Comparison of ENCODE assay signal across 19 mouse cellular contexts in the genomic region with DNA sequence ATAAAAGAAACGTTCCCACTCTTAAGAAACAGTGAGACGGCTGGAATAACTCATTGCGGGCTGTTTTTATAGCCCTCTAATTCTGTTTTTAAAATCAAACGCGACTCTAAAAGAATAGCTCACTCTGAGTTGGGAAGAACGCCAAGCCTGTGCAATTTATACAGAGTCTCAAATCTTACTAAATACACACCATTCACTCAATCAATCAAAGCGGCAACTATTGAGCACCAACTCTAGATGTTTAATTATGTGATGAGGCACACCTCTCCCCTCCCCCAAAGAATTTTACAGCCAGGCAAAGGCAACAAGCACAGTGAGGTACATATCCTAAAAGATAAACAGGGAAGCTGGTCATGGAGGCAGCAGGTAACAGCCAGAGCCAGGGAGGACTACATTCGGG.
DNase-seq lines count a peak whose midpoint lies in the region; ATAC-seq lines count a peak whose summit lies in the region.
"Had no signal": no experiment of that assay in that cellular context is flagged by ENCODE, and none has a peak within 500 bp of the region (broad histone marks: within the 10 kb centered on the region; RNA-seq: fewer than 3 reads in every experiment).

No protein-coding gene starts in this region.

- no peak overlapping the region for H3K27ac ChIP-seq in forebrain, embryonic 13.5 days
- no peak overlapping the region for H3K27ac ChIP-seq in forebrain, embryonic 10.5 days
- H3K27ac ChIP-seq in forebrain, embryonic 16.5 days (ENCODE audit: low read length) = no peak overlapping the region
- no peak overlapping the region for H3K27ac ChIP-seq in stomach, embryonic 16.5 days (ENCODE audit: low read length)
- H3K27ac ChIP-seq: hindbrain, embryonic 14.5 days; intestine, embryonic 15.5 days; liver, embryonic 12.5 days; midbrain, embryonic 10.5 days; neural tube, embryonic 12.5 days had no signal

- no peak overlapping the region for H3K9ac ChIP-seq in forebrain, embryonic 13.5 days
- H3K9ac ChIP-seq in forebrain, embryonic 16.5 days (replicated peaks; ENCODE audit: low read depth, low read length) = no peak overlapping the region
- no peak overlapping the region for H3K9ac ChIP-seq in stomach, embryonic 16.5 days (ENCODE audit: low read length)
- H3K9ac ChIP-seq: hindbrain, embryonic 14.5 days; intestine, embryonic 15.5 days; liver, embryonic 12.5 days; neural tube, embryonic 12.5 days had no signal

- peaks cover 11% of the 10 kb centered on the region for H3K4me1 ChIP-seq in forebrain, embryonic 13.5 days
- H3K4me1 ChIP-seq in forebrain, embryonic 10.5 days = peaks cover 5% of the 10 kb centered on the region; the same call in 1 of the 2 replicates
- peaks cover 8% of the 10 kb centered on the region for H3K4me1 ChIP-seq in forebrain, embryonic 16.5 days (replicated peaks; ENCODE audit: control insufficient read depth, insufficient read depth, low read length)
- peaks cover 3% of the 10 kb centered on the region; the same call in 1 of the 2 replicates for H3K4me1 ChIP-seq in stomach, embryonic 16.5 days (ENCODE audit: control insufficient read depth, insufficient read depth, low read length)
- H3K4me1 ChIP-seq: liver, embryonic 12.5 days; midbrain, embryonic 10.5 days; neural tube, embryonic 12.5 days had no signal

- ATAC-seq in forebrain, embryonic 13.5 days = peak; percentile 53; the same call in 1 of the 2 replicates
- ATAC-seq in forebrain, embryonic 16.5 days = peak; percentile 70
- ATAC-seq in stomach, embryonic 16.5 days (ENCODE audit: insufficient read depth, low FRiP score) = peak; percentile 53
- ATAC-seq: intestine, embryonic 15.5 days; liver, embryonic 12.5 days had no signal

- 19% methylated on average over 8 of the region's 8 CpGs for WGBS in forebrain, embryonic 13.5 days
- 85% methylated on average over 8 of the region's 8 CpGs for WGBS in forebrain, embryonic 10.5 days
- 11% methylated on average over 8 of the region's 8 CpGs for WGBS in forebrain, embryonic 16.5 days
- 17% methylated on average over 8 of the region's 8 CpGs for WGBS in stomach, embryonic 16.5 days

- H3K27me3 ChIP-seq in forebrain, embryonic 13.5 days = no peaks in the 10 kb centered on the region
- no peaks in the 10 kb centered on the region for H3K27me3 ChIP-seq in forebrain, embryonic 10.5 days (ENCODE audit: poor library complexity, severe bottlenecking)
- H3K27me3 ChIP-seq in forebrain, embryonic 16.5 days (replicated peaks; ENCODE audit: control insufficient read depth, insufficient read depth, low read length) = no peaks in the 10 kb centered on the region
- no peaks in the 10 kb centered on the region for H3K27me3 ChIP-seq in stomach, embryonic 16.5 days (ENCODE audit: control insufficient read depth, insufficient read depth, low read length)
- H3K27me3 ChIP-seq: CH12.LX; intestine, embryonic 15.5 days; liver, embryonic 12.5 days; neural tube, embryonic 12.5 days had no signal

- no peaks in the 10 kb centered on the region for H3K9me3 ChIP-seq in forebrain, embryonic 13.5 days (replicated peaks)
- H3K9me3 ChIP-seq in forebrain, embryonic 10.5 days = no peaks in the 10 kb centered on the region
- no peaks in the 10 kb centered on the region for H3K9me3 ChIP-seq in forebrain, embryonic 16.5 days (ENCODE audit: control insufficient read depth, low read length)
- no peaks in the 10 kb centered on the region for H3K9me3 ChIP-seq in stomach, embryonic 16.5 days (replicated peaks; ENCODE audit: control insufficient read depth, low read length)
- H3K9me3 ChIP-seq: intestine, embryonic 15.5 days; liver, embryonic 12.5 days; midbrain, embryonic 10.5 days; neural tube, embryonic 12.5 days had no signal

- H3K4me3 ChIP-seq in forebrain, embryonic 13.5 days = no peak overlapping the region
- no peak overlapping the region for H3K4me3 ChIP-seq in forebrain, embryonic 10.5 days
- no peak overlapping the region for H3K4me3 ChIP-seq in forebrain, embryonic 16.5 days (replicated peaks; ENCODE audit: low read length)
- no peak overlapping the region for H3K4me3 ChIP-seq in stomach, embryonic 16.5 days (replicated peaks; ENCODE audit: low read length)
- H3K4me3 ChIP-seq: intestine, embryonic 15.5 days; liver, embryonic 12.5 days; midbrain, embryonic 10.5 days; neural tube, embryonic 12.5 days had no signal

- no peak for DNase-seq in forebrain, embryonic 10.5 days (ENCODE audit: extremely low spot score, low spot score)
- DNase-seq in kidney, postnatal 4 days = peak; percentile 37 to 53
- DNase-seq in kidney, postnatal 25 days = no peak
- DNase-seq in layer of hippocampus, postnatal 36 days = no peak
- DNase-seq: adrenal gland, postnatal 10 days; cerebellum, adult 18-20 months; gastrocnemius, postnatal 36 days; heart, postnatal 14 days; lung, postnatal 4 days; thymus, postnatal 25 days had no signal

- H3K36me3 ChIP-seq in forebrain, embryonic 13.5 days (ENCODE audit: poor library complexity, severe bottlenecking) = no peaks in the 10 kb centered on the region
- no peaks in the 10 kb centered on the region for H3K36me3 ChIP-seq in forebrain, embryonic 10.5 days (replicated peaks)
- no peaks in the 10 kb centered on the region for H3K36me3 ChIP-seq in forebrain, embryonic 16.5 days (ENCODE audit: control insufficient read depth, insufficient read depth)
- H3K36me3 ChIP-seq in stomach, embryonic 16.5 days (ENCODE audit: control insufficient read depth, insufficient read depth, low read length) = no peaks in the 10 kb centered on the region
- H3K36me3 ChIP-seq: intestine, embryonic 15.5 days; liver, embryonic 12.5 days; midbrain, embryonic 10.5 days; neural tube, embryonic 12.5 days had no signal

- peak overlapping the region; percentile 22 for H3K4me2 ChIP-seq in forebrain, embryonic 13.5 days
- no peak overlapping the region for H3K4me2 ChIP-seq in forebrain, embryonic 16.5 days (ENCODE audit: low read length)
- H3K4me2 ChIP-seq in stomach, embryonic 16.5 days (ENCODE audit: low read depth, low read length) = peak overlapping the region; percentile 7; the same call in 1 of the 2 replicates
- H3K4me2 ChIP-seq: hindbrain, embryonic 14.5 days; intestine, embryonic 15.5 days; liver, embryonic 12.5 days; neural tube, embryonic 12.5 days had no signal

Comparison
In these comparisons a context has a peak if more than half of its experiments do, and no peak if none do; other contexts are left out.
1. DNase-seq: peak in kidney, postnatal 4 days (2 of 2); none in forebrain, embryonic 10.5 days (single experiment), kidney, postnatal 25 days (0 of 2) and layer of hippocampus, postnatal 36 days (0 of 2).
2. Peak in every context shown above with its lines, with median percentiles within 50 percentile points of each other: ATAC-seq.